Mouse (Mus musculus) liver, embryonic 11.5 days (tissue): Measurements from ENCODE around the gene Gm49353. TPM values are rescaled to one million over a fixed set of nuclear protein-coding genes. Genes with fewer than 3 reads are reported as not detected.

Source experiments
- ATAC-seq: fragments of 200-750 bp; cut with Nextera tagmentation; replicated peaks from 2 replicates; pipeline ENCODE4 v1.8.0; 2017; ENCODE audit warnings: moderate number of reproducible peaks, mild to moderate bottlenecking, moderate TSS enrichment, moderate library complexity; ENCODE audit not compliant: low FRiP score
- DNase-seq: peaks from one replicate; pipeline ENCODE4 v3.0.0-alpha.2; 2017; ENCODE audit warnings: low spot score
- H3K27ac ChIP-seq: fragments of 300-500 bp; sonication (generic); 2 replicates; pipeline ENCODE4 v1.5.1; 2014; ENCODE audit warnings: mild to moderate bottlenecking, low read depth, low read length, control low read depth
- H3K27me3 ChIP-seq: fragments of 300-500 bp; sonication (generic); replicated peaks from 2 replicates; pipeline ENCODE4 v1.6.1; 2014; ENCODE audit warnings: low read length, mixed read lengths; ENCODE audit not compliant: control insufficient read depth, insufficient read depth
- H3K36me3 ChIP-seq: fragments of 300-500 bp; sonication (generic); 2 replicates; pipeline ENCODE4 v1.6.1; 2014; ENCODE audit warnings: mild to moderate bottlenecking, low read length, moderate library complexity, mixed read lengths; ENCODE audit not compliant: control insufficient read depth, insufficient read depth
- H3K4me1 ChIP-seq: fragments of 300-500 bp; sonication (generic); replicated peaks from 2 replicates; pipeline ENCODE4 v1.6.1; 2014; ENCODE audit warnings: low read length, mixed read lengths; ENCODE audit not compliant: control insufficient read depth, insufficient read depth
- H3K4me2 ChIP-seq: fragments of 300-500 bp; sonication (generic); 2 replicates; pipeline ENCODE4 v1.6.1; 2014; ENCODE audit warnings: mild to moderate bottlenecking, control low read depth, moderate library complexity
- H3K4me3 ChIP-seq: fragments of 300-500 bp; sonication (generic); 2 replicates; pipeline ENCODE4 v1.5.1; 2014; ENCODE audit warnings: low read depth, low read length, control low read depth
- H3K9ac ChIP-seq: fragments of 300-500 bp; sonication (generic); 2 replicates; pipeline ENCODE4 v1.6.1; 2014; ENCODE audit warnings: low read depth, low read length, control low read depth
- H3K9me3 ChIP-seq: fragments of 300-500 bp; sonication (generic); 2 replicates; pipeline ENCODE4 v1.6.1; 2016; ENCODE audit warnings: low read length, inconsistent platforms, mixed read lengths; ENCODE audit not compliant: control insufficient read depth
- WGBS: fragments of 180-500 bp; shearing (Covaris S2); extraction: QIAGEN DNeasy Blood & Tissue Kit; methylation state at CpG from one replicate; pipeline ENCODE4 v1.1.7; 2014; 5-methylcytosine and 5-hydroxymethylcytosine counted together
- polyA plus RNA-seq: library from polyadenylated mRNA; unstranded; fragments of >200 nt; fragmentation: Nextera tagmentation; extraction: Ambion mirVana; gene quantifications from 2 replicates; pipeline ENCODE4 v1.2.1, GENCODE M21; 2014

The Gm49353 gene
- not detected in 2 replicates for polyA plus RNA-seq

DNA sequence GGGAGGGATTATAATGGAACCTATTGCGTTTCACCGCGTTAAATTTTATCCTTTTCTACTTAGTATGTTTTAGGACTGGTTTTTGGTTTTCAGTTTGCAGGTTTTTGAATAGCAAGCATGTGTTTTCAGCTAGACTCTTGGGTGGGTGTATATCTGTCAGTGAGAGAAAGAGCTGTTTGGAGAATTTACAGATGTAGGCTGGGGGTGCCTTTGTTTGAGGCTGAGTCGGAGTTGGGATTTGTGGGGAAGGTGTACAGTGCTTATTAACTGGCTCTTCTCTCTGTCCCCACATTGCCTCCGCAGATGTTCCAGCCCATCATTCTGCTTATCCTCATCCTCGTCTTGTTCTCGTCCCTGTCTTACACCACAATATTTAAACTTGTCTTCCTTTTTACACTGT lies at the start of gene Gm49353:
Gene Gm49353, plus strand, starts transcription at position 313 of the 400 bp plus-strand sequence.
- H3K27ac ChIP-seq, result no peak within 1 kb of the TSS
- H3K27me3 ChIP-seq, result no peaks in the 10 kb centered on the region
- H3K9me3 ChIP-seq, result no peaks in the 10 kb centered on the region
- WGBS, result 81% methylated on average over 7 of the region's 7 CpGs
- H3K4me3 ChIP-seq, result no peak within 1 kb of the TSS
- no peak for ATAC-seq
- H3K4me2 ChIP-seq, result no peak within 1 kb of the TSS
- no peak for DNase-seq
- H3K9ac ChIP-seq, result no peak within 1 kb of the TSS
- H3K4me1 ChIP-seq, result no peaks in the 10 kb centered on the region
- H3K36me3 ChIP-seq, result no peaks in the 10 kb centered on the region

GRCm38 (mm10) chr10:29155304-29155703 lies 43.5 kb upstream of the Gm49353 start:
- Histone ChIP-seq H3K9ac (no peak overlapping the region), H3K4me2 (no peak overlapping the region), H3K36me3 (no peaks in the 10 kb centered on the region), H3K27ac (no peak overlapping the region), H3K9me3 (no peaks in the 10 kb centered on the region), H3K4me1 (no peaks in the 10 kb centered on the region), H3K4me3 (no peak overlapping the region), H3K27me3 (no peaks in the 10 kb centered on the region)
- WGBS, result 81% methylated on average over 3 of the region's 3 CpGs
- DNase-seq, result no peak
- ATAC-seq, result no peak

DNA sequence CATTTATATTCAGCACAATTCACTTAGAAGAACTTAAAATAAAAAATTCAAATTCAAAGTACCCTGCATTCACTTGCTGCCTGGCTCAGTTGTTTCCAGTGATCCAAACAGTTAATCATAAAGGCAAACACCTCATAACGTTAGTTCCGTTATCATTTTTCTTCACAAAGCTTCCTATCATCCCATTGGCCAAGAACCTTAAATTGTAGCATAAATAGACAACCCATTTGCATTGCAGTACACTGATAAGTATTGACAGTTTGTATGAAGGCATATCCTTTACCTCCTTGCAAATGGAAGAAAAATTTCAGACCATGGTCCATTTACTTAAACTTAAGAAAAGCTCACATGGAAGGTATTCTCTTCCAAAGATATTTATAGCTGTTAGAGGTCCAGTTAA lies 37.1 kb upstream of the Gm49353 start:
- Histone ChIP-seq H3K4me3 (no peak overlapping the region), H3K9me3 (no peaks in the 10 kb centered on the region), H3K9ac (no peak overlapping the region), H3K27me3 (no peaks in the 10 kb centered on the region), H3K27ac (no peak overlapping the region), H3K36me3 (no peaks in the 10 kb centered on the region), H3K4me1 (no peaks in the 10 kb centered on the region), H3K4me2 (no peak overlapping the region)
- ATAC-seq (no peak), DNase-seq (no peak)
- WGBS, result 80% methylated on average over 2 of the region's 2 CpGs

DNA sequence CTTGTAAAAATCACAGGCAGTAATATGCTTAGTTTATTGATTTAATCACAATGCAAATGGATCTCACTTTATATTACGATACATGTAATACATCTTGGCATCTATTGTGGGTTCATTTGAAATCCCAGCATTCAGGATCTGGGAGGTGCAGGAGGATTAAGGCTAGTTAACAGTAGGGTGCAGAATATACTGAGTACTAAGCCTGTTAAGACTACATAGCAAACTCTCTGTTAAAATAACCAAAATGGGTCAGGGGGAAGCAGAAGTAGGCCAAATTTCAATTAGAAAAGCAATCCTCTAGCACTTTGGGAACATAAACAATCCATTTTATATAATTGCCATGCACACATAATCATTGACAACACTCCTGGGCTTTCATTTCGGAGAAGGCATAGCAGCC lies 25.0 kb upstream of the Gm49353 start:
- Histone ChIP-seq H3K4me2 (no peak overlapping the region), H3K4me1 (no peaks in the 10 kb centered on the region), H3K9ac (no peak overlapping the region), H3K9me3 (no peaks in the 10 kb centered on the region), H3K36me3 (no peaks in the 10 kb centered on the region), H3K4me3 (no peak overlapping the region), H3K27me3 (no peaks in the 10 kb centered on the region), H3K27ac (no peak overlapping the region)
- no peak for DNase-seq
- ATAC-seq, result no peak
- 74% methylated on average over 2 of the region's 2 CpGs for WGBS

DNA sequence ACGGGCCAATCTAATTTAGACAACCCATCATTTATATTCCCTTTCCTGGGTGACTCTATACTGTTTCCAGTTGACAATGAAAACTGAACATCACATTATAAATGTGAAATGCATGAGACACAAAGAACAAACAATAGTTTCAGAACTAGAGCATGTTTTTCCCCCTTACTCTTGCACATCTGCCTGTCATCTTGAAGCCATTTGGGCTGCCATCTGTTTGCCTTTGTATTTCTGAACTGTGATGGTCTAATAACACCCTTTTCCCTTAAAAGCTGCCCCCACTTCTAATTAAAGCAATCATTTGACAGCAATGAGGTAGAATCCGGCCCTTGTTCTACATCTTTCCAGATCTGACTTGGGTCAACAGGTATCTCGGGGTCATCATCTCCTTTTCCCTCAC lies 23.1 kb upstream of the Gm49353 start:
- 73% methylated on average over 3 of the region's 3 CpGs for WGBS
- DNase-seq (no peak), ATAC-seq (no peak)
- H3K27ac ChIP-seq, result no peak overlapping the region
- H3K4me3 ChIP-seq, result no peak overlapping the region
- no peaks in the 10 kb centered on the region for H3K27me3 ChIP-seq
- no peaks in the 10 kb centered on the region for H3K4me1 ChIP-seq
- H3K9ac ChIP-seq, result no peak overlapping the region
- H3K36me3 ChIP-seq, result no peaks in the 10 kb centered on the region
- no peaks in the 10 kb centered on the region for H3K9me3 ChIP-seq
- no peak overlapping the region for H3K4me2 ChIP-seq

GRCm38 (mm10) chr10:29176881-29177280 lies 21.9 kb upstream of the Gm49353 start:
- no peak overlapping the region for H3K4me2 ChIP-seq

DNA sequence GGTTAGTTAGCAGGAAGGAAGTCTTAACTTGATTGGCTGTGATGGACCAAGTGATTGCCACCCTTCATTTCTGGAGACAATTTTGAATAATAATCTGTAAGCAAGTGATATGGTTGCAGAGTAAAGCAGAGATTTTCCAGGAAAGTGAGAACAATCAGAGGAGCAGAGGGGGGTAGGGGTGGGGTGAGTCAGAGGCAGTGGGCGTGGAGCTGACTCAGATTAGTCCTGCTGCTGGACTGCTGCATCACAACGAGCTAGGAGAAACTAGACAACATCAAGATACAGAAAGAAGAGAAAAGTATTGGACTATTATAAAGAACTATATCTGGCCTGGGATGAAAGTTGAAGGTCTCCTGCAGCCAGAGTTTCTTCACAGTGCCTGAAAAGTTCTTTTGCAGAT lies 20.8 kb upstream of the Gm49353 start:
- no peaks in the 10 kb centered on the region for H3K9me3 ChIP-seq
- H3K4me2 ChIP-seq, result no peak overlapping the region
- 41% methylated on average over 2 of the region's 2 CpGs for WGBS
- no peaks in the 10 kb centered on the region for H3K27me3 ChIP-seq
- H3K9ac ChIP-seq, result no peak overlapping the region
- no peak overlapping the region for H3K27ac ChIP-seq
- no peak for DNase-seq
- ATAC-seq, result no peak
- no peaks in the 10 kb centered on the region for H3K4me1 ChIP-seq
- no peak overlapping the region for H3K4me3 ChIP-seq
- H3K36me3 ChIP-seq, result no peaks in the 10 kb centered on the region

More at GRCm38 (mm10) chr10:29176881-29177280, 21.9 kb upstream of the Gm49353 start:
- Histone ChIP-seq H3K36me3 (no peaks in the 10 kb centered on the region), H3K4me1 (no peaks in the 10 kb centered on the region), H3K9ac (no peak overlapping the region), H3K4me3 (no peak overlapping the region), H3K9me3 (no peaks in the 10 kb centered on the region), H3K27ac (no peak overlapping the region), H3K27me3 (no peaks in the 10 kb centered on the region)
- ATAC-seq (no peak), DNase-seq (no peak)
- 85% methylated on average over 4 of the region's 4 CpGs for WGBS

- H3K27me3 ChIP-seq, result no peaks in the 10 kb centered on the region
- 88% methylated on average over 3 of the region's 3 CpGs for WGBS
- ATAC-seq (no peak), DNase-seq (no peak)
- no peak overlapping the region for H3K9ac ChIP-seq
- H3K27ac ChIP-seq, result no peak overlapping the region
- no peak overlapping the region for H3K4me2 ChIP-seq
- H3K9me3 ChIP-seq, result no peaks in the 10 kb centered on the region
- no peaks in the 10 kb centered on the region for H3K4me1 ChIP-seq
- H3K36me3 ChIP-seq, result no peaks in the 10 kb centered on the region
- H3K4me3 ChIP-seq, result no peak overlapping the region
Measured at GRCm38 (mm10) chr10:29180210-29180609, 18.5 kb upstream of the Gm49353 start.

DNA sequence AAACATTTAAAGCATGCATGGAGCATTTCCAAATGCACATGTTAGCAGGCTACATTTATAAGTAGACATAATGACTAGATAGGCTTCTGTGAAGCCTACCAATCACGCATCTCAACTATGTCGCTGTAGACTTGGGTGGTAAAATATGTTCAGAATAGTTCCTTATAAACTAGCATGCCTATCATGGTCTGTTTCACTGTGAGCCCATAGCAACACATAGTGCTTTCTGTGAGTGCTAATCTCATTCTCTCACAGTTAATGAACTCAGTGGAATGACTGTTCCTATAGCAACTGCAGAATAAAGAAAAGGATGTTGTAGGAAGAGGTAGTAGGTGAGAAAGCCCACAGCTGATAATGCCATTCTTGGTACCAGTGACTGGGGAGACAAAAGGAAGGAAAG lies 17.7 kb upstream of the Gm49353 start:
- DNase-seq (no peak), ATAC-seq (no peak)
- H3K9me3 ChIP-seq, result no peaks in the 10 kb centered on the region
- no peak overlapping the region for H3K9ac ChIP-seq
- WGBS, result 85% methylated on average over 2 of the region's 2 CpGs
- H3K36me3 ChIP-seq, result no peaks in the 10 kb centered on the region
- no peak overlapping the region for H3K4me3 ChIP-seq
- no peak overlapping the region for H3K27ac ChIP-seq
- no peaks in the 10 kb centered on the region for H3K27me3 ChIP-seq
- no peak overlapping the region for H3K4me2 ChIP-seq
- no peaks in the 10 kb centered on the region for H3K4me1 ChIP-seq
